ENCODE assay signal across 12 mouse cellular contexts in the genomic region with DNA sequence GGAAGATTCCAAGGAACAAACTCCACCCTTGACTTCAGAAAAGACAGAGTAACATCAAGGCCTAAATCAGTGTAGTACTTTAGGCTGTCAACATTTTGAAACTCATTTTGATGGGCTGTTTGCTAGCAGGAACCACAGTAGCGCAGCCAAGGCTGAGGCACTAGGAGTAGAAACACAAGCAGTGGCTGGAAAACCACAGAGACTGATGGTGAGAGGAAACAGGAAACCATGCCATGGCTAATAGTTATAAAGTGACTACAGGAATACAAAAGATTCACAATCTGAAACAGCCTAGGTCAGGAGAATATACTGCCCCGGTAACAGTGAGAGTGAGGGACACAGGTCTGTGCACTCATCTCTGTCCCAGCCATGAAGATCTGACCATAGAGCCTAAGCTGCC.
"Had no signal": no experiment of that assay in that cellular context is flagged by ENCODE, and none has a peak within 500 bp of the region (broad histone marks: within the 10 kb centered on the region; RNA-seq: fewer than 3 reads in every experiment).

No protein-coding gene starts in this region.

- DNase-seq: retina, postnatal 1 day; right cerebral cortex, adult 18-20 months; right cerebral cortex, postnatal 14 days; right cerebral cortex, postnatal 25 days; right cerebral cortex, postnatal 4 days; spleen, adult 18-20 months; thymus, adult 18-20 months; thymus, adult 2 months; thymus, postnatal 14 days; thymus, postnatal 25 days; thymus, postnatal 36 days; thymus, postnatal 4 days had no signal
